In the genomic region with DNA sequence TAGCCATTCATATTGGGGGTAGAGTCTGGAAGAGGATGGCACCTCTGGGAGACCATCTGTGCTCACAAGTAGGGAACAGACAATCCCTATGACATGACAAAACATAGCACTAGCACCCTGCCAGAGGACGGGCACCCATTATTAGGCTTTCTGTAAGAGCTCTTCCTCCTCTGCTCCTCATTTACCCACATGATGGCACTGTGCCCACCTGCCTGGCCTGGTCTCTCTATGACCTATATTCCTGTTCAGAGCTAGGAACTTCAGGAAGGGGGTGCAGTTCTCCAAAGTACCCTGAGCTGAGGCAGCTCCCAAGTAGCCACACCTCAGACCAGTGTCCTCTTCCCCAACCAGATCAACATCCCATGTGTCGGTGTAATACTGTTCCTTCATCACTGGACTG, we compare ENCODE assay signal across 17 mouse cellular contexts.
A peak's percentile ranks its signal among the peaks of the same experiment; 100 is the strongest.
DNase-seq lines count a peak whose midpoint lies in the region; ATAC-seq and TF ChIP-seq lines count a peak whose summit lies in the region.
"Had no signal": no experiment of that assay in that cellular context is flagged by ENCODE, and none has a peak within 500 bp of the region (broad histone marks: within the 10 kb centered on the region; RNA-seq: fewer than 3 reads in every experiment).

No protein-coding gene starts in this region.

- TF ChIP-seq CTCF in layer of hippocampus, adult 2 months (conservative IDR thresholded peaks at IDR 0.05), result no peak
- peak; percentile 35 for TF ChIP-seq CTCF in midbrain, postnatal 0 days (IDR thresholded peaks at IDR 0.05)
- no peak for TF ChIP-seq CTCF in stomach, postnatal 0 days (IDR thresholded peaks at IDR 0.05; ENCODE audit: low read depth)

- H3K4me3 ChIP-seq in layer of hippocampus, adult 2 months, result no peak overlapping the region
- no peak overlapping the region for H3K4me3 ChIP-seq in midbrain, postnatal 0 days (ENCODE audit: low read depth, low read length)
- H3K4me3 ChIP-seq in stomach, postnatal 0 days (ENCODE audit: low read depth, low read length), result no peak overlapping the region
- H3K4me3 ChIP-seq: embryonic facial prominence, embryonic 13.5 days; heart, embryonic 13.5 days; intestine, embryonic 15.5 days; limb, embryonic 13.5 days; liver, embryonic 15.5 days had no signal

- no peaks in the 10 kb centered on the region for H3K27me3 ChIP-seq in midbrain, postnatal 0 days (ENCODE audit: insufficient read depth, low read length)
- no peaks in the 10 kb centered on the region for H3K27me3 ChIP-seq in stomach, postnatal 0 days (ENCODE audit: control insufficient read depth, insufficient read depth, low read length)
- H3K27me3 ChIP-seq: embryonic facial prominence, embryonic 13.5 days; intestine, embryonic 15.5 days; limb, embryonic 13.5 days; liver, embryonic 15.5 days; megakaryocyte, embryonic 14.5 days had no signal

- peak overlapping the region; percentile 68 for H3K27ac ChIP-seq in layer of hippocampus, adult 2 months
- H3K27ac ChIP-seq in midbrain, postnatal 0 days (ENCODE audit: low read depth, low read length), result peak overlapping the region; percentile 7; the same call in 1 of the 2 replicates
- no peak overlapping the region for H3K27ac ChIP-seq in stomach, postnatal 0 days (replicated peaks)
- H3K27ac ChIP-seq: embryonic facial prominence, embryonic 13.5 days; heart, embryonic 13.5 days; intestine, embryonic 15.5 days; limb, embryonic 13.5 days; liver, embryonic 15.5 days had no signal

- no peak for ATAC-seq in midbrain, postnatal 0 days (ENCODE audit: low FRiP score)
- no peak for ATAC-seq in stomach, postnatal 0 days (ENCODE audit: low FRiP score, low TSS enrichment)
- ATAC-seq: intestine, embryonic 15.5 days had no signal

- no peaks in the 10 kb centered on the region for H3K9me3 ChIP-seq in midbrain, postnatal 0 days (ENCODE audit: low read length)
- no peaks in the 10 kb centered on the region for H3K9me3 ChIP-seq in stomach, postnatal 0 days (ENCODE audit: control insufficient read depth, low read length)
- H3K9me3 ChIP-seq: embryonic facial prominence, embryonic 13.5 days; heart, embryonic 13.5 days; intestine, embryonic 15.5 days; limb, embryonic 13.5 days; liver, embryonic 15.5 days; megakaryocyte, embryonic 14.5 days had no signal

- peak; percentile 12 for DNase-seq in adrenal gland, postnatal 14 days
- no peak for DNase-seq in adrenal gland, adult 18-20 months (ENCODE audit: low spot score in 2 of 2)
- DNase-seq in layer of hippocampus, adult 2 months (ENCODE audit: low spot score in 2 of 2), result no peak
- no peak for DNase-seq in layer of hippocampus, postnatal 25 days (ENCODE audit: extremely low spot score in 1 of 2, low spot score in 1 of 2)
- peak; percentile 51 to 56 for DNase-seq in cerebellum, postnatal 36 days
- DNase-seq in midbrain, postnatal 0 days (ENCODE audit: low spot score), result no peak
- DNase-seq in stomach, postnatal 0 days (ENCODE audit: low spot score), result no peak
- DNase-seq in thymus, postnatal 36 days, result no peak
- DNase-seq: adrenal gland, adult 8-10 months; kidney, postnatal 4 days; lung, postnatal 10 days had no signal

- TF ChIP-seq EP300 in stomach, postnatal 0 days (optimal IDR thresholded peaks at IDR 0.05), result no peak

- H3K4me2 ChIP-seq in midbrain, postnatal 0 days (ENCODE audit: low read depth, low read length, poor library complexity, severe bottlenecking), result no peak overlapping the region
- H3K4me2 ChIP-seq in stomach, postnatal 0 days (replicated peaks; ENCODE audit: low read depth), result no peak overlapping the region
- H3K4me2 ChIP-seq: embryonic facial prominence, embryonic 13.5 days; heart, embryonic 13.5 days; intestine, embryonic 15.5 days; limb, embryonic 13.5 days; liver, embryonic 15.5 days had no signal

- H3K36me3 ChIP-seq in midbrain, postnatal 0 days (ENCODE audit: insufficient read depth, low read length), result peaks cover 3% of the 10 kb centered on the region; the same call in 1 of the 2 replicates
- H3K36me3 ChIP-seq in stomach, postnatal 0 days (ENCODE audit: control insufficient read depth, insufficient read depth, low read length), result no peaks in the 10 kb centered on the region
- H3K36me3 ChIP-seq: embryonic facial prominence, embryonic 13.5 days; heart, embryonic 13.5 days; intestine, embryonic 15.5 days; limb, embryonic 13.5 days; liver, embryonic 15.5 days had no signal

- WGBS in midbrain, postnatal 0 days, result 68% methylated on average over 2 of the region's 2 CpGs
- WGBS in stomach, postnatal 0 days, result 75% methylated on average over 2 of the region's 2 CpGs

- H3K4me1 ChIP-seq in midbrain, postnatal 0 days (ENCODE audit: insufficient read depth, low read length), result peaks cover 7% of the 10 kb centered on the region; the same call in 1 of the 2 replicates
- H3K4me1 ChIP-seq in stomach, postnatal 0 days (replicated peaks; ENCODE audit: control insufficient read depth, insufficient read depth), result no peaks in the 10 kb centered on the region
- H3K4me1 ChIP-seq: heart, embryonic 13.5 days; intestine, embryonic 15.5 days; megakaryocyte, embryonic 14.5 days had no signal

- no peak overlapping the region for H3K9ac ChIP-seq in midbrain, postnatal 0 days (replicated peaks; ENCODE audit: low read length, poor library complexity, severe bottlenecking)
- H3K9ac ChIP-seq in stomach, postnatal 0 days (ENCODE audit: low read length), result no peak overlapping the region
- H3K9ac ChIP-seq: embryonic facial prominence, embryonic 13.5 days; heart, embryonic 13.5 days; intestine, embryonic 15.5 days; limb, embryonic 13.5 days; liver, embryonic 15.5 days had no signal

Comparison
In these comparisons a context has a peak if more than half of its experiments do, and no peak if none do; other contexts are left out.
1. DNase-seq: peak in adrenal gland, postnatal 14 days (single experiment) and cerebellum, postnatal 36 days (2 of 2); none in adrenal gland, adult 18-20 months (0 of 2), layer of hippocampus, adult 2 months (0 of 2), layer of hippocampus, postnatal 25 days (0 of 2), midbrain, postnatal 0 days (single experiment), stomach, postnatal 0 days (single experiment) and thymus, postnatal 36 days (0 of 2).